Mouse (Mus musculus): ENCODE results near the gene Lrrc34.

Gene Lrrc34

GRCm38 (mm10) chr3:30647440-30648090 is at the start of gene Lrrc34:
TSS of gene Lrrc34 (minus strand) at chr3:30647869.
- DNase-seq: peak; percentile 29

- DNase-seq: peak; percentile 65
These were observed 48.7 kb upstream of the Lrrc34 start for GRCm38 (mm10) chr3:30696346-30696745.

- DNase-seq: no peak
These were observed 48.0 kb upstream of the Lrrc34 start for GRCm38 (mm10) chr3:30695661-30696060.

- no peak for DNase-seq
These were observed 43.3 kb upstream of the Lrrc34 start for GRCm38 (mm10) chr3:30690976-30691375.

- DNase-seq: no peak
These were observed 39.5 kb upstream of the Lrrc34 start for GRCm38 (mm10) chr3:30687216-30687615.

GRCm38 (mm10) chr3:30683190-30683589 is 35.5 kb upstream of the Lrrc34 start:
- no peak for DNase-seq

- DNase-seq: no peak
These were observed 10.8 kb upstream of the Lrrc34 start for GRCm38 (mm10) chr3:30658486-30658885.

- no peak for DNase-seq
These were observed 8.3 kb upstream of the Lrrc34 start for GRCm38 (mm10) chr3:30655937-30656336.

- DNase-seq: no peak
These were observed 2.6 kb upstream of the Lrrc34 start for GRCm38 (mm10) chr3:30650062-30650841.

- no peak for DNase-seq
These were observed 797 bp upstream of the Lrrc34 start for GRCm38 (mm10) chr3:30648466-30648865.

GRCm38 (mm10) chr3:30646761-30647160 is 908 bp downstream of the Lrrc34 start:
- DNase-seq: no peak

- no peak for DNase-seq
These were observed 3.5 kb downstream of the Lrrc34 start, which contains the start of gene Lrriq4 for GRCm38 (mm10) chr3:30644207-30644606. TSS of gene Lrriq4 (plus strand) at chr3:30644507.

GRCm38 (mm10) chr3:30635629-30636028 is 12.0 kb downstream of the Lrrc34 start:
- no peak for DNase-seq

- DNase-seq: no peak
These were observed 14.0 kb downstream of the Lrrc34 start for GRCm38 (mm10) chr3:30633681-30634080.

- DNase-seq: no peak
These were observed 27.5 kb downstream of the Lrrc34 start for GRCm38 (mm10) chr3:30620132-30620531.

- DNase-seq: no peak
These were observed 36.7 kb downstream of the Lrrc34 start for GRCm38 (mm10) chr3:30610930-30611329.

- DNase-seq: no peak
These were observed 38.7 kb downstream of the Lrrc34 start for GRCm38 (mm10) chr3:30608999-30609398.

GRCm38 (mm10) chr3:30603256-30603655 is 44.4 kb downstream of the Lrrc34 start:
- no peak for DNase-seq

- DNase-seq: peak; percentile 65
These were observed 45.0 kb downstream of the Lrrc34 start for GRCm38 (mm10) chr3:30602740-30603098.

- DNase-seq: peak; percentile 93
These were observed 45.5 kb downstream of the Lrrc34 start, which contains the start of gene Mynn for GRCm38 (mm10) chr3:30602065-30602739. TSS of gene Mynn (plus strand) at chr3:30602065.

- no peak for DNase-seq
These were observed 46.0 kb downstream of the Lrrc34 start for GRCm38 (mm10) chr3:30601610-30602064.

GRCm38 (mm10) chr3:30601175-30601574 is 46.5 kb downstream of the Lrrc34 start:
- peak; percentile 76 for DNase-seq

GRCm38 (mm10) chr3:30600717-30601116 is 47.0 kb downstream of the Lrrc34 start:
- no peak for DNase-seq
